Mouse (Mus musculus): ENCODE measurements at regions not wholly inside any gene's neighbourhood (a gene's known extent, or its start where the extent isn't known, plus 50 kb on each side); places are given as distances from the start of the nearest gene placed in this dataset.

GRCm38 (mm10) chr2:114844389-114844771 is 189.6 kb upstream of the Dph6 start:
- ATAC-seq, result no peak
- Histone ChIP-seq H3K4me1 (ENCODE audit: insufficient read depth) (no peaks in the 10 kb centered on the region), H3K4me3 (ENCODE audit: low read depth, low read length) (no peak overlapping the region), H3K4me2 (ENCODE audit: low read depth, low read length) (no peak overlapping the region), H3K9me3 (ENCODE audit: low read length) (no peaks in the 10 kb centered on the region), H3K36me3 (replicated peaks; ENCODE audit: insufficient read depth, low read length) (no peaks in the 10 kb centered on the region), H3K9ac (replicated peaks) (no peak overlapping the region), H3K27me3 (ENCODE audit: insufficient read depth, low read length) (no peaks in the 10 kb centered on the region), H3K27ac (ENCODE audit: low read depth) (no peak overlapping the region)
- no peak for TF ChIP-seq EP300 (IDR thresholded peaks at IDR 0.05; ENCODE audit: low read depth)
- no peak for TF ChIP-seq CTCF (IDR thresholded peaks at IDR 0.05; ENCODE audit: low read depth)
- DNase-seq, result no peak
- 82% methylated on average over 3 of the region's 3 CpGs for WGBS (ENCODE audit: insufficient replicate concordance)

GRCm38 (mm10) chr2:114848439-114848838 is 193.7 kb upstream of the Dph6 start:
- no peak for ATAC-seq
- TF ChIP-seq CTCF (IDR thresholded peaks at IDR 0.05; ENCODE audit: low read depth) (no peak), EP300 (IDR thresholded peaks at IDR 0.05; ENCODE audit: low read depth) (no peak)
- WGBS (ENCODE audit: insufficient replicate concordance), result 78% methylated on average over 5 of the region's 5 CpGs
- H3K36me3 ChIP-seq (replicated peaks; ENCODE audit: insufficient read depth, low read length), result no peaks in the 10 kb centered on the region
- H3K9ac ChIP-seq (replicated peaks), result no peak overlapping the region
- no peaks in the 10 kb centered on the region for H3K27me3 ChIP-seq (ENCODE audit: insufficient read depth, low read length)
- H3K27ac ChIP-seq (ENCODE audit: low read depth), result no peak overlapping the region
- H3K4me2 ChIP-seq (ENCODE audit: low read depth, low read length), result no peak overlapping the region
- H3K4me3 ChIP-seq (ENCODE audit: low read depth, low read length), result no peak overlapping the region
- no peaks in the 10 kb centered on the region for H3K4me1 ChIP-seq (ENCODE audit: insufficient read depth)
- DNase-seq, result no peak
- H3K9me3 ChIP-seq (ENCODE audit: low read length), result no peaks in the 10 kb centered on the region

- 77% methylated on average over 2 of the region's 2 CpGs for WGBS (ENCODE audit: insufficient replicate concordance)
- TF ChIP-seq CTCF (IDR thresholded peaks at IDR 0.05; ENCODE audit: low read depth), result no peak
- TF ChIP-seq EP300 (IDR thresholded peaks at IDR 0.05; ENCODE audit: low read depth), result no peak
- Histone ChIP-seq H3K27ac (ENCODE audit: low read depth) (no peak overlapping the region), H3K4me1 (ENCODE audit: insufficient read depth) (no peaks in the 10 kb centered on the region), H3K36me3 (replicated peaks; ENCODE audit: insufficient read depth, low read length) (no peaks in the 10 kb centered on the region), H3K27me3 (ENCODE audit: insufficient read depth, low read length) (no peaks in the 10 kb centered on the region), H3K9me3 (ENCODE audit: low read length) (no peaks in the 10 kb centered on the region), H3K9ac (replicated peaks) (no peak overlapping the region), H3K4me3 (ENCODE audit: low read depth, low read length) (no peak overlapping the region), H3K4me2 (ENCODE audit: low read depth, low read length) (no peak overlapping the region)
- ATAC-seq (no peak), DNase-seq (no peak)
Observed at GRCm38 (mm10) chr2:114848914-114849313, 194.2 kb upstream of the Dph6 start.

GRCm38 (mm10) chr2:114853715-114854530 is 199.2 kb upstream of the Dph6 start:
- no peak for ATAC-seq
- no peak overlapping the region for H3K4me3 ChIP-seq (ENCODE audit: low read depth, low read length)
- DNase-seq, result peak; percentile 61
- H3K36me3 ChIP-seq (replicated peaks; ENCODE audit: insufficient read depth, low read length), result no peaks in the 10 kb centered on the region
- no peaks in the 10 kb centered on the region for H3K9me3 ChIP-seq (ENCODE audit: low read length)
- H3K4me1 ChIP-seq (ENCODE audit: insufficient read depth), result no peaks in the 10 kb centered on the region
- TF ChIP-seq EP300 (IDR thresholded peaks at IDR 0.05; ENCODE audit: low read depth), result no peak
- peak; percentile 79 for TF ChIP-seq CTCF (IDR thresholded peaks at IDR 0.05; ENCODE audit: low read depth)
- H3K27ac ChIP-seq (ENCODE audit: low read depth), result no peak overlapping the region
- WGBS (ENCODE audit: insufficient replicate concordance), result 52% methylated on average over 13 of the region's 13 CpGs
- no peaks in the 10 kb centered on the region for H3K27me3 ChIP-seq (ENCODE audit: insufficient read depth, low read length)
- H3K4me2 ChIP-seq (ENCODE audit: low read depth, low read length), result no peak overlapping the region
- no peak overlapping the region for H3K9ac ChIP-seq (replicated peaks)

GRCm38 (mm10) chr2:114872272-114872671 is 217.5 kb upstream of the Dph6 start:
- Histone ChIP-seq H3K27me3 (ENCODE audit: insufficient read depth, low read length) (no peaks in the 10 kb centered on the region), H3K9me3 (ENCODE audit: low read length) (no peaks in the 10 kb centered on the region), H3K9ac (replicated peaks) (no peak overlapping the region), H3K36me3 (replicated peaks; ENCODE audit: insufficient read depth, low read length) (no peaks in the 10 kb centered on the region), H3K4me1 (ENCODE audit: insufficient read depth) (no peaks in the 10 kb centered on the region), H3K27ac (ENCODE audit: low read depth) (no peak overlapping the region), H3K4me3 (ENCODE audit: low read depth, low read length) (no peak overlapping the region), H3K4me2 (ENCODE audit: low read depth, low read length) (no peak overlapping the region)
- WGBS (ENCODE audit: insufficient replicate concordance), result 74% methylated on average over 7 of the region's 7 CpGs
- TF ChIP-seq CTCF (IDR thresholded peaks at IDR 0.05; ENCODE audit: low read depth) (no peak), EP300 (IDR thresholded peaks at IDR 0.05; ENCODE audit: low read depth) (no peak)
- DNase-seq (no peak), ATAC-seq (no peak)

GRCm38 (mm10) chr2:114873090-114873489 is 218.3 kb upstream of the Dph6 start:
- no peak overlapping the region for H3K27ac ChIP-seq (ENCODE audit: low read depth)
- DNase-seq, result no peak
- no peak overlapping the region for H3K4me2 ChIP-seq (ENCODE audit: low read depth, low read length)
- H3K9ac ChIP-seq (replicated peaks), result no peak overlapping the region
- no peak for TF ChIP-seq EP300 (IDR thresholded peaks at IDR 0.05; ENCODE audit: low read depth)
- no peak for TF ChIP-seq CTCF (IDR thresholded peaks at IDR 0.05; ENCODE audit: low read depth)
- WGBS (ENCODE audit: insufficient replicate concordance), result 74% methylated on average over 4 of the region's 4 CpGs
- no peak overlapping the region for H3K4me3 ChIP-seq (ENCODE audit: low read depth, low read length)
- H3K27me3 ChIP-seq (ENCODE audit: insufficient read depth, low read length), result no peaks in the 10 kb centered on the region
- no peak for ATAC-seq
- H3K4me1 ChIP-seq (ENCODE audit: insufficient read depth), result no peaks in the 10 kb centered on the region
- H3K36me3 ChIP-seq (replicated peaks; ENCODE audit: insufficient read depth, low read length), result no peaks in the 10 kb centered on the region
- no peaks in the 10 kb centered on the region for H3K9me3 ChIP-seq (ENCODE audit: low read length)
